Mouse (Mus musculus): ENCODE results near the gene Pcare. TPM values are rescaled to one million over a fixed set of nuclear protein-coding genes. Genes with fewer than 3 reads are reported as not detected.

The Pcare gene
- polyA plus RNA-seq, 1 experiment from 2014 or later = not detected

DNA sequence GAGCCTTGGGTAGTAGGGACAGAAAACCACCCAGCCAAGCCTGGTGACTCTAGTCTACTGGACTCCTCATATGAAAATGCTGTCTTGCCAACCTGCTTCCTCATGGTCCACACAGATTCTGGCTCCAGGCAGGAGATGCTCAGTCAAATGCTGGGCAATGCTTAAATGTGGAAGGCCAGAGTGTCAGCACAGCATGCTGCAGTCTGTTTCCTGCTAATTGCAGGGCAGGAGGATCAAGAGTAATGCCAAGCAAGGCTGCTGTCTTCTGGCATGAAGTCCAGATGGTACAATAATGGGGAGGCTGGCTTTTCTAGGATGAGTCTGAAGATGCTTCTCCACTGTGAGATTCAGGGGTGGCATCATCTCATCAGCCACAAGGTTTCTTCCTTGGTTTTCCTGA is 32.3 kb downstream of the Pcare start:
- ATAC-seq (ENCODE audit: low read depth) = no peak
- no peak overlapping the region for H3K9ac ChIP-seq
- H3K36me3 ChIP-seq = no peaks in the 10 kb centered on the region
- no peak overlapping the region for H3K4me3 ChIP-seq
- H3K27ac ChIP-seq (replicated peaks) = no peak overlapping the region
- H3K4me2 ChIP-seq = no peak overlapping the region
- H3K27me3 ChIP-seq = no peaks in the 10 kb centered on the region
- no peaks in the 10 kb centered on the region for H3K4me1 ChIP-seq (replicated peaks)
- H3K9me3 ChIP-seq = no peaks in the 10 kb centered on the region

DNA sequence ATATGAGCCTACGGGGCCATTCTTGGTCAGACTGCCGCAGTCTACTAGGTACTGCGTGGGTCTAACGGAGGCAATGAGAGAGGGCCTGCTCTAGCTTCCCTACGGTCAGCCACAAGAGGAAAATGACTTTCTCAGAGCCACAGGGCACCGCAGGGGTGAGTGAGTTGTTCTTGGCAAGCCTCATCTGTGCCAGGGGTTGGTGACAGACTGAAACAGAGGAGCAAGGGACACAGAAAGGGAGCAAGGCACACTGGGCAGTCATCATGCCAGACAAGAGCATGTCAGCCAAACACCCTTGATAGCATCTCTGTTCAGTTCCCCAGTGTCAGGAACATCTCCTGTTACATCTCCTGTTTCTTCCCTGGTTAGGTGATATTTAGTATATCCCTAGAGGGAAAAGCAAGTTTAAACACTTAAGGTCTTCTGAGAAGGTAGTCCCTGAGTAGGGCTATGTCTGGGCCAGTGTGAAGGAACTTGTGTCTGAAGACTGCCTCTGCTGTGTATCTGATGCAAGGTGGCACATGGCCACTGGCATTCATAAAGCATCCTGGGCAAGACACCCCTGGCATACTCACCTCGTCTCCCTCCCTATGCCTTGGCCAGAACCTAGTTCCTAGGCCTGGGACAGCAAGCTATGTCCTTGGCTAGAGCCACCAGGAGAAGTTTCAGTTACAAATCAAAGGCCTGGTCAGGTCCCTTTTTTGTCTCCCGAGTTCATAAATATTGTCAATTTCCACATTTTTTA is 34.6 kb downstream of the Pcare start:
- 86% methylated on average over 8 of the region's 8 CpGs for WGBS
- H3K9ac ChIP-seq = no peak overlapping the region
- ATAC-seq (ENCODE audit: low read depth) = no peak

DNA sequence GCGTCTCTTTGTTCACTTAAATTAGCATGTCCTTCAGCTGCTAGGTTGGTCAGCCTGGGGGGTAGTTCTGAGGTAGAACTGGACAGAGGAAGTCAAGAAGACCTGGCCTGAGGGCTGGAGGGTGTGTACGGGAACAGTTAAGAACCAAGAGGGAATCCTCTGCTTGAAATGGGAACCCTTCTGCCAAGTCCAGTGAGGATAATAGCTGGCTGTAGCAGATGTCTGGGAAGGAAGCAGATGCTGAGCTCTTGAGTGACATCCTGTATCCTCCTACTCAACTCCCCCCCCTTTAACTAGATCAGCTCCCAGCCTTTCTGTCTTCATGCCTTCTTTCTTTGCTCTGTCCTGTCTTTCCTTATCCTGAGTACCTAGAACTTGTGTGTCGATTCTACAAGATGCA is 37.7 kb downstream of the Pcare start:
- 81% methylated on average over 3 of the region's 3 CpGs for WGBS
- H3K27me3 ChIP-seq = no peaks in the 10 kb centered on the region
- no peaks in the 10 kb centered on the region for H3K4me1 ChIP-seq (replicated peaks)
- no peak overlapping the region for H3K9ac ChIP-seq
- H3K36me3 ChIP-seq = no peaks in the 10 kb centered on the region
- no peak for ATAC-seq (ENCODE audit: low read depth)
- H3K4me3 ChIP-seq = no peak overlapping the region
- H3K9me3 ChIP-seq = no peaks in the 10 kb centered on the region
- no peak overlapping the region for H3K4me2 ChIP-seq
- no peak overlapping the region for H3K27ac ChIP-seq (replicated peaks)

More for the DNA sequence above, 34.6 kb downstream of the Pcare start:
- H3K4me1 ChIP-seq (replicated peaks) = no peaks in the 10 kb centered on the region
- H3K4me2 ChIP-seq = no peak overlapping the region
- no peaks in the 10 kb centered on the region for H3K9me3 ChIP-seq
- H3K36me3 ChIP-seq = no peaks in the 10 kb centered on the region
- no peaks in the 10 kb centered on the region for H3K27me3 ChIP-seq
- H3K4me3 ChIP-seq = no peak overlapping the region
- no peak overlapping the region for H3K27ac ChIP-seq (replicated peaks)

- WGBS = 84% methylated on average over 6 of the region's 6 CpGs
- Histone ChIP-seq H3K4me3 (no peak overlapping the region), H3K27me3 (no peaks in the 10 kb centered on the region), H3K4me1 (replicated peaks) (peaks cover 6% of the 10 kb centered on the region), H3K36me3 (no peaks in the 10 kb centered on the region), H3K27ac (replicated peaks) (no peak overlapping the region), H3K9me3 (no peaks in the 10 kb centered on the region), H3K9ac (no peak overlapping the region), H3K4me2 (no peak overlapping the region)
- no peak for ATAC-seq (ENCODE audit: low read depth)
Observed at GRCm38 (mm10) chr17:71712279-71712678, 40.4 kb downstream of the Pcare start.

- peak; percentile 57; the same call in 1 of the 2 replicates for ATAC-seq (ENCODE audit: low read depth)
- WGBS = 38% methylated on average over 4 of the region's 4 CpGs
Observed at GRCm38 (mm10) chr17:71707715-71708114, 45.0 kb downstream of the Pcare start.

GRCm38 (mm10) chr17:71705550-71706480 is 46.9 kb downstream of the Pcare start:
- Histone ChIP-seq H3K4me1 (replicated peaks) (peaks cover 6% of the 10 kb centered on the region), H3K4me3 (no peak overlapping the region), H3K36me3 (no peaks in the 10 kb centered on the region), H3K4me2 (no peak overlapping the region), H3K27ac (replicated peaks) (no peak overlapping the region), H3K27me3 (no peaks in the 10 kb centered on the region), H3K9ac (no peak overlapping the region), H3K9me3 (0 out of 2 replicates have a peak, but pooled peaks cover 6% of the 10 kb centered on the region)
- no peak for ATAC-seq (ENCODE audit: low read depth)
- 91% methylated on average over 14 of the region's 14 CpGs for WGBS

More at GRCm38 (mm10) chr17:71707715-71708114, 45.0 kb downstream of the Pcare start:
- Histone ChIP-seq H3K9me3 (0 out of 2 replicates have a peak, but pooled peaks cover 6% of the 10 kb centered on the region), H3K4me3 (no peak overlapping the region), H3K36me3 (no peaks in the 10 kb centered on the region), H3K27me3 (no peaks in the 10 kb centered on the region), H3K9ac (0 out of 2 replicates have a peak overlapping the region, but pooled peaks have one; percentile 8), H3K4me1 (replicated peaks) (peaks cover 6% of the 10 kb centered on the region), H3K27ac (replicated peaks) (no peak overlapping the region), H3K4me2 (no peak overlapping the region)

- Histone ChIP-seq H3K27me3 (no peaks in the 10 kb centered on the region), H3K4me3 (no peak overlapping the region), H3K4me2 (no peak overlapping the region), H3K4me1 (replicated peaks) (peaks cover 6% of the 10 kb centered on the region), H3K36me3 (no peaks in the 10 kb centered on the region), H3K27ac (replicated peaks) (no peak overlapping the region), H3K9me3 (0 out of 2 replicates have a peak, but pooled peaks cover 6% of the 10 kb centered on the region), H3K9ac (no peak overlapping the region)
- ATAC-seq (ENCODE audit: low read depth) = no peak
- WGBS = 93% methylated on average over 1 of the region's 1 CpGs
Observed at GRCm38 (mm10) chr17:71705113-71705512, 47.6 kb downstream of the Pcare start.

DNA sequence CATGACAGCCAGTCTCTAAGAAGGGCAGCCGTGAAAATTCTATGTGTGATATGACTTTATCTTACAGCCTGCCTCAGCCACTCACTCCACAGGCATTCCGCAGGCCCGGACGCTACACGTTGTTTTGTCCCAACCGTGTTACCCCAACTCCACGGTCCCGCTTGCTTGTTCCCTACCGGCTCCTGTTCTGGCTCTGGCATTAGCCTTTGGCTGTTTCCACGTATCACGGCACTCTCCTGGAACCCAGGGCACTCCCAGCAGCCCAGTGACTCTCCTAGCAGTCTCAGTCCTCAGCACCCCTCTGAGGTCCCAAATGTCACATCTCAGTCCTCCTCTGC is 54.1 kb downstream of the Pcare start:
- no peak for ATAC-seq (ENCODE audit: low read depth)
- Histone ChIP-seq H3K4me1 (replicated peaks) (no peaks in the 10 kb centered on the region), H3K4me2 (no peak overlapping the region), H3K36me3 (no peaks in the 10 kb centered on the region), H3K4me3 (no peak overlapping the region), H3K27me3 (no peaks in the 10 kb centered on the region), H3K27ac (replicated peaks) (no peak overlapping the region), H3K9me3 (no peaks in the 10 kb centered on the region), H3K9ac (no peak overlapping the region)
- WGBS = 96% methylated on average over 11 of the region's 11 CpGs

GRCm38 (mm10) chr17:71697896-71698618 is 54.6 kb downstream of the Pcare start:
- Histone ChIP-seq H3K9me3 (no peaks in the 10 kb centered on the region), H3K27me3 (no peaks in the 10 kb centered on the region), H3K27ac (replicated peaks) (no peak overlapping the region), H3K4me3 (no peak overlapping the region), H3K9ac (no peak overlapping the region), H3K4me1 (replicated peaks) (peaks cover 4% of the 10 kb centered on the region), H3K4me2 (no peak overlapping the region), H3K36me3 (no peaks in the 10 kb centered on the region)
- WGBS = 87% methylated on average over 11 of the region's 11 CpGs
- ATAC-seq (ENCODE audit: low read depth) = no peak

DNA sequence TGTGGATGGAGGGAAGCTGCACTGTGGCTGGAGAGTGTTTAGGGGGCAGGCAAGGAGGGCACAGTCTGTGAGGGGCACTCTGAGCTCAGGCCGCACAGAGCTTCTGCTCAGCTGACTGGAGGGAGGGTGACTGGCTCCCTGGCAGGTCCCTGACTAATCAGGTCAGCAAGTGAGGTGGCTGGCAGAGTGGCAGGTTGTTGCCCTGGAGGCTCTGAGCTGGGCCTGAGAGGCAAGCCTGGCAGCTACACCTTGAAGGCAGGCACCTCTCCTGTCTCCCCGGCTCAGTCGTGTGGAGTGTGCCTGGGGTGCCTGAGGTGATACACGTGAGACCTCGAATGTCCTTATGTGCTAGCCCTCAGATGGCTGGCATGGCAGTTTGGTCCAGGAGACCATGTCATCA is 56.3 kb downstream of the Pcare start:
- Histone ChIP-seq H3K27me3 (no peaks in the 10 kb centered on the region), H3K9me3 (no peaks in the 10 kb centered on the region), H3K9ac (no peak overlapping the region), H3K27ac (replicated peaks) (no peak overlapping the region), H3K4me2 (no peak overlapping the region), H3K4me3 (no peak overlapping the region), H3K4me1 (replicated peaks) (peaks cover 6% of the 10 kb centered on the region), H3K36me3 (no peaks in the 10 kb centered on the region)
- 91% methylated on average over 5 of the region's 5 CpGs for WGBS
- no peak for ATAC-seq (ENCODE audit: low read depth)

GRCm38 (mm10) chr17:71695716-71696315 is 56.9 kb downstream of the Pcare start:
- H3K9ac ChIP-seq = no peak overlapping the region
- H3K9me3 ChIP-seq = no peaks in the 10 kb centered on the region
- 78% methylated on average over 15 of the region's 15 CpGs for WGBS
- H3K4me2 ChIP-seq = no peak overlapping the region
- H3K27ac ChIP-seq (replicated peaks) = no peak overlapping the region
- H3K36me3 ChIP-seq = no peaks in the 10 kb centered on the region
- no peak for ATAC-seq (ENCODE audit: low read depth)
- H3K27me3 ChIP-seq = no peaks in the 10 kb centered on the region
- peaks cover 10% of the 10 kb centered on the region for H3K4me1 ChIP-seq (replicated peaks)
- H3K4me3 ChIP-seq = no peak overlapping the region

All from neural tube, embryonic 13.5 days (tissue).